Mouse (Mus musculus): ENCODE measurements at regions not wholly inside any gene's neighbourhood (a gene's known extent, or its start where the extent isn't known, plus 50 kb on each side); places are given as distances from the start of the nearest gene placed in this dataset.

DNA sequence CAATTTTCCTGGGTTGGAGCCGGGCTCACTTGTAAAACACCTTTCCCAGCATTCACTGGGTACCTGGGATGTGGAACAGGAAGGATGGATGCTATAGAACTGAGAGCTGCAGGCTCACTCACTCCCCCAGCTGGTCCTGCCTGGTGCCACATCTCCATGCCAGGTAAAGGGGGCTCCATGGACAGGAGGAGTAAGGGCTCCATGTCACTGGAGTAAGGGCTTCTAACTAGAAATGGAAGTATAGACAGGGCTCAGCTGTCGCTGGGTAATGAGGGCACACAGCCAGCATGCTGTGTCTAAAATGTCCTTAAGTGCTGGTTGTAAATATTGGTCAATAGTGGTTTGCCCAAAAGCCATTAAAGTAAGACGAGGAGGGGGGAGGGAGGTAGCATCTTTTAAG is 99.4 kb upstream of the Gpr12 start:
- DNase-seq (ENCODE audit: low read depth) = no peak

DNA sequence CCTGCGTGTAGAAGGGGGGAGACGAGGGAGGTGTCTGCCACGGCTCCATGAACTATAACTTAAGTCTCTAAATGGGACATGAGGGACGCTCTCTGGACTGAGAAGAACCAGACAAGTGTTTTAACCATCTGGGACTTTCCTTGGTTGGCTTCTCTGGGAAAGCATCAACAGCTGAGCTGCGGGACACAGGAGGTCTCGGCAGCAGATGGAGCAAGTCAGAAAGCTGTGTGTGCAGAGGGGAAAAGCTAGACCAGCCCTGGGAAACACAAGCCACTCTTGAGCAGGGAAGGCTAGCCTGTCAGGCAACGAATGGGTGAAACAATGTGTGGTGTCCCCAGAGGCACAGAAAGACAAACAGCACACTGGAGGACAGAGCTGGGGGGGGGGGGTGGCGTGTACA is 98.5 kb upstream of the Gpr12 start:
- DNase-seq (ENCODE audit: low read depth) = no peak

DNA sequence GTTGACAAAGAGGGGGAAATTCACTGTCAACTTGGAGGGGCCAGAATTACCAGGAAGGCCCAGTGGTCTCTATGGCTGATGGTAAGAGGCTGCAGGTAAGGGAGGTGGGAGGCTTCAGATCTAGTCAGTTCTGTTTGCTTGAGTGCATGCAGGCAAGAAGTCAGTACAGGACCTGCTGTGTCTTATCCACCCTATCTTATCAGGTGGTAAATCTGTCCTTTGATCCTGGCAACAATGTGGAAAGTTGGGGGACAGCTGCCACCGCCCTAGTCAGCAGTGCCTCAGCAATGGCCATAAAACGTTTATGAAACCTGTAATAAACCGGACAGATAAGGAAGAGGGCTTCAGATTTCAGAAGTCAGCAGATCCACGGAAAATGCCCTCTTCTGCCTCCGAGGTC is 97.9 kb upstream of the Gpr12 start:
- no peak for DNase-seq (ENCODE audit: low read depth)

DNA sequence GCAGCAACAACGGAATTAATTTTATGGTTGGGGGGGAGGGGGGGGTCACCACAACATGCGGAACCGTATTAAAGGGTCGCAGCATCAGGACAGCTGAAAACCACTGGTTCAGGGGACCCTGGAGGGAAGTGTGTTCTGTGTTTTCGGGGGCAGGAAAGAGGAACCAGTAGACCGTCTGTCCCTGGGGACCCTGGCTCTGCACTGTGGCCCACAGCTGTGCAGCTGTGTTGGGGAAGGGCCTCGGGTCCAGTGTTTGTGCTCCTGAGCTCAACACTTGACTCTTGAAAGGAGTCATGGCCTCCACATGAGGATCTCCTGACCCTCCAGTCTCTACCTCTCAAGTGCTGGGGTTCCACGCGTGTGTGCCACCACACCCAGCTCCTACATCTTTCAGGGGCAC is 96.5 kb upstream of the Gpr12 start:
- no peak for DNase-seq (ENCODE audit: low read depth)

DNA sequence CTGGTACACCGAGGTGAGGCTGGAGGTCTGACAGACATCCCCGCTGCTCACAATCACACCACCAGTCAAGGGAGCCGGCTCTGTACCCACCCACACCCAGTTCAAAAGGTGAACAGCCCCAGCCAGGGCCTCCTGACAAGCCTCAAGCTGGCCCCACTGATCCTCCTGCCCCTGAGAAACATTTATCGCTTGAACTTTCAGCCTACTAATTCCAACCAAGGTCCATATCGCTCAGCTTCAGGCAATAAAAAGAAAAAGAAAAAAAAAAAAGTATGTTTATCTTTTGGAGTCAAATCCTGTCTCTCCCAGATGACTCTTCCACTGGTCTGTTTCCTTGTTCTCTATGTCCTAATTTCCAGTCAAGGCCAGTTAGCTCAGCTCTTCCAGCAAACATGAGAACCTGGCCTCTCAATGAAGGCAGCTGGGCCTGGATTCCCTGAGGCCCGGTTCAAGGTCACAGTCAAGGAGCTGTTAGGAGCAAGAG is 94.2 kb upstream of the Gpr12 start:
- no peak for DNase-seq (ENCODE audit: low read depth)

DNA sequence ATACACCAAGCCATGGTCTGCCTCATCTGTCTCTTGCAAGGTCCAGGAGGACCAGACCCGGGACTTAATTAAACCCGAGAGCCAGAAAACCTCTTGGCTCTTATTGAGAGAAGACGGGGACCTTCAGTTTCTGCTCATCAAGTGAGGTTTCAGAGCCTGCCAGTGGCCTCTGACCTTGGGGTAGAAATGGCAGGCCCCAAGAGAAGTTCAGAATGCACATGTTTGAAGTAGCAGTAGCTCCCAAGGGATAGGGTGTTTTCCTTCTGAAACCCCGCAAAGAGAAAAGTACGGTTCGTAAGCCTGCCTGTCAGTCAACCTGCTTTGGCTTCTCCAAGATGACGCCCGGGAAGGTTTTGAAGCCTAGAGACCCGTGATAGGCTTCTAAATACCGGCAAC is 93.7 kb upstream of the Gpr12 start:
- no peak for DNase-seq (ENCODE audit: low read depth)

DNA sequence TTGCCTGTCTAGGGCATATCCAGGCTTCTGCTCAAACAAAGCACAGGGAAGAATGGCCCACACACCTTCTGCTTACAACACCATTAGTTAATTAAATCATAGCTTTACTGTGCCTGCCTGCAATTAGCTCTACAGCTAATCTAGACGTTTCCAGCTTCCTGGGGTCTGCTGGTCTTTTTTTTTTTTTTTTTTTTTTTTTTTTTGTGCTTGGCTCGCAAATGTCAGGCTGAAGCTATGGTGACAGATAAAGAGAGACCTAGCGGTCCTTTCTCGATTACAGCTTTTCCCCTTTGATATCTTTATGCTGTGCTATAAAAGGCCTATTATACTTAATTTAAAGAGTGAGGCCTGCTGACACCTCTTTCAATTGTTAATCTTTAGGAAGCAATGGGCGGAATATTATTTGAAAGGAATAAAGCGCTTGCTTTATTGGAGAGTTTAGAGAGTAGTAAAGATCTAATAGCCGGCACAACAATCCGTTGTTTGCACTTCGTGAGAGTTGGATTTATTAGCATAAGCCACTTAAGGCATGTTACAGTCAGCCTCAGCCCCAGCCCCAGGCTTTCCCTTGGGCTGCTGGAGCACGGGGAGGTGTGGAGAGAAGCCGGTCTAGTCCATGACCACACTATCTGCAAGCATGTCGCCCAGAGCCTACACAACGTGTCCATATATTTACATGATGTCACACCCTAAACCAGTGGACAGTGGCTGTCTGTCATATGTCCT is 93.2 kb upstream of the Gpr12 start:
- no peak for DNase-seq (ENCODE audit: low read depth)

DNA sequence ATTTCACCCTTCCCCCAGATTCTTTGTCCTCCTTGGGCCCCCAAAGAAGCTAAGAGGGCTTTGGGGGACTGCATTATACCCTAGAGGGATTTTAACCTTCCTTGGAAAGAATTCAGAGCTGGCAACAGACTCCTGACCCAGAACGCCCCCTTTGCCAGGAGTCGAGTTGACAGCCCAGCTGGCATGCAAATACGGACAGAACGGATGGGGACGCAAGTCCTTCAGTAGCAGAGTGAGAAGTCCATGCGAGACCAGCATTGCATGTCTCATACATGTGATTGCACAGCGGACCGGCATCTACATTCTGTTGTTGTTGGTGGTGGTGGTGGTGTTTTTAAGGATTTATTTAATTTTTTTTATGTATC is 92.1 kb upstream of the Gpr12 start:
- no peak for DNase-seq (ENCODE audit: low read depth)

DNA sequence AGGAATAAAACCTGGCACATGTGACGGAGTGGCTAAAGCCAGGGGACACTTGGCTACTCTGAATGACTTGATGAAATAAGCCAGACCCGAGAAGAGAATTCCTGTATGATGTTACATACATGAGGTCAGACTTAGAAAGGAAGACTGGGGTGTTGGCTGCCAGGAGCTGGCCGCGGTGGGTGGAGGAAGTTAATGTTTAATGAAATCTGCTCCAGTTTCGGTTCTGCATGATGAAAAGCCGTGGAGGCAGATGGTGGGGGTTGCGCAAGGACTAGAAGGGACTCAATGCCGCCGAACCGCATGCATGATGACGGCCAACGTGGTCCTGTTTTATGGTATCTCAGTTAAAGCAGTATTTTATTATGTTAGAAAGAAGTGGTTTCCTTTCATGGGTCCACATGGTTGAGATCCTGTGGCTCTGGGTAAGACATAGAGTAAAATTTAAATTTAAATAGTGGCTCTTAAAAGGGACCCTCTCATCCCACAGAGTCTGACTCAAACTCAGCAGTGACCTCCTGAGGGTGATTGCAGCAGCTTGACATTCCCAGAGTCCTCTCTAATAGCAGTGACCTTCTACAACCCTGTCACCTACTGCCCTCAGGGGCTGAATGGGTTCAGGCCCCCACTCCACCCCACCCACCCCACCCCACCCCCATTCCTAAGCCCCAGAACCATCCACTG is 91.6 kb upstream of the Gpr12 start:
- DNase-seq (ENCODE audit: low read depth) = no peak

DNA sequence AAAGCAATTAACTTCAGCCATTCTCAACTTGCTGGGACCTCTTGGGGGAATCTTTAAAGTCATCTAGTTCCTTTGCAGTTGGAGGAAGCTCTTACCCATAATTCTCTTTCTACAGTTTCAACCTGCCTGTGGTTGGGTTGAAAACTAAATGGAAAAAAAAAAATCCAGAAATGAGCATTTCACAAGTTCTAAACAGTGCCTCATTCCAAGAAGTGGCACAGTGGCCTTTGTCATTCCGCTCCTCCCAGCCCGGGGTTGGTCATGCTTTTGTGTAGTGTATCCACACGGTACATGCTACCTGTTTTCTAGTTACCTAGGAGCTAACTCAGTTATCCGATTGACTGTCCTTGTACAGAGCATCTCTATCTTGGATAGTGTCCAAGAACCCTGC is 90.8 kb upstream of the Gpr12 start:
- no peak for DNase-seq (ENCODE audit: low read depth)

DNA sequence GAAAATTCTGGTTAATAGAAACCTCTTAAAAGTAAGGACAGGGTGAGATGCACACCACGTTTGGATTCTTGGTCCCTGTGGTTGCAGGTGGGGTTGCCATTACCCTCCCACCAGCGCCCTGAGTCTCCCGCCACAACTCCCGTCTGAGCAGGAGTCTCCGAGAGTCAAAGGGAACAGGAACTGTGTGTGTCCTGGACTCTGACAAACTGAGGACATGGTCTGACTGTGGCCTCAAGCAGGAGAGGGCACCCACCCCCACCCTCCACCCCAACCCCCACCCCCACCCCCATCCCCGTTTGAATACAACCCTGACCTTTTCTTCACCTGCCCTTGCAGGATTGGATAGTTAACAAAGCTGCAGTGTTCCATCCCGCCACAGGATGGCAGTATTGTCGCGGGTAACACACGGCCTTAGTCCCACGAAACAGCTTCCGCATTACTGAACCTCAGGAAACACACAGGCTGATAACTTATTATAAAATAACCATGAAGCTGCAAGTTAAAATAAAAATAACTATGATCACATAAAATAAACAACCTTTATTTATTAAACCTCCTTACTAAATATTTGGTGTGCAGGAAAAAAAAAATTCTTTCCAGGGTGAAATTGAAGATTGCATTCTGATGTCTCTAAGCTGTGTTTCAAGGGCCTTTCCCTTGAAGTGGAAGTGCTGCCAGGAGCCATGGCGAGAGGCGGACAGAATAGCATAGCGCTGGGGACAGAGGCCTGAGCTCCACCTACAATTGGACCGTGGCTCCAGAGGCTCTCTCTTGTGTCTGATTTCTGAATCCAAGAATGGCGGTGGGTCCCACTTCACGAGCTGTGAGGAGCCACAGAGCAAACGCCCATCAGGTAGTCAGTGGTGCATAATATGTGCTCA is 90.2 kb upstream of the Gpr12 start:
- peak; percentile 66 for DNase-seq (ENCODE audit: low read depth)

DNA sequence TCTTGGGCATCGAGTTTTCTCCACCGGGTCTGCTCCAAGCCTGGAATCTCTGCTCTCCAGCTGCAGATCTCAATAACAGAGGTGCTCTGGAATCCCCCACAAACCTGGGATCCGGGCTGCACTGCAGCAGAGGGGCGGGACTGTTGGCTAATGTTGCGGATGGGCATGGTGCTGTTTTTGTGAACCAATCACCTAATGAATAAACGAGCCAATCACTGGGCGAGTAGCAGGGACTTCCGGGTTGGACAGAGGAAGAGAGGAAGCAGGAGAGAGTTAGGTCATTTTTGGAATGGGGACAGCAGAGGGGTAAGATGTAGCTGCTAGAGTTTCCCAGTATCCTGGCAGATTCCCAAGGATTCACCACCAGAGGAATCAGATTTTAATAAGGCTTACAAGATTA is 76.7 kb upstream of the Gpr12 start:
- DNase-seq (ENCODE audit: low read depth) = no peak

DNA sequence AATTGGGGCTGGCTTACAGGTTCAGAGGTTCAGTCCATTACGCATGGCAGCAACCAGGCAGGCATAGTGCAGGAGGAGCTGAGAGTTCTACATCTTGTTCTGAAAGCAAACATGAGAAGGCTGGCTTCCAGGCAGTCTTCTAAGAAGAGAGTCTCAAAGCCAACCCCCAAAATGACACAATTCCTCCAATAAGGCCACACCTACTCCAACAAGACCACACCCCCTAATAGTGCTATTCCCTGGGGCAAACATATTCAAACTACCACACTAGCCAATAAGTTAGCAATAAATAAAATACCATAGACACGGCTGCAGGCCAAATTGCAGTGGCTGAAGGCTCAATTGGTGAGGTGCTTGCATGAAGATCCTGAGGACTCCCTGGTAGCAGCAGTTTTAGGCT is 72.2 kb upstream of the Gpr12 start:
- no peak for DNase-seq (ENCODE audit: low read depth)

DNA sequence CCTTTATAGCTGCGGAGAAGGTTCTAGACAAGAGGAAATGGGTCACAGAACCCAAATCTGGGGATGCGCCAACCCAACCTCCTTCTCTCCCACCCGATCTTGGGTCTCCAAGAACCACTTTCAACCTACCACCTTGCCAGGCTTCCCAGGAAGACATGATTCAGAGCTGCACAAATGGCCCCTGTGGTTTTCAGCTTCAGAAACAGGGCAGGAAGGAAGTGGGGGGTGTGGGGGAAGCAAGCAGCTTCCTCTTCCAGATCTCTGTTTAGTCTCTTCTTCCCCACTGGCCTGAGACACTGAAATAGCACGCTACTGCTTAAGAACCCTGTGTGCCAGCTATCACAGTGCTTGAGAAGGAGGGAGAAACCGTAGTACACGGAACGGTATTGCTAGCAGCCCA is 70.4 kb upstream of the Gpr12 start:
- no peak for DNase-seq (ENCODE audit: low read depth)

DNA sequence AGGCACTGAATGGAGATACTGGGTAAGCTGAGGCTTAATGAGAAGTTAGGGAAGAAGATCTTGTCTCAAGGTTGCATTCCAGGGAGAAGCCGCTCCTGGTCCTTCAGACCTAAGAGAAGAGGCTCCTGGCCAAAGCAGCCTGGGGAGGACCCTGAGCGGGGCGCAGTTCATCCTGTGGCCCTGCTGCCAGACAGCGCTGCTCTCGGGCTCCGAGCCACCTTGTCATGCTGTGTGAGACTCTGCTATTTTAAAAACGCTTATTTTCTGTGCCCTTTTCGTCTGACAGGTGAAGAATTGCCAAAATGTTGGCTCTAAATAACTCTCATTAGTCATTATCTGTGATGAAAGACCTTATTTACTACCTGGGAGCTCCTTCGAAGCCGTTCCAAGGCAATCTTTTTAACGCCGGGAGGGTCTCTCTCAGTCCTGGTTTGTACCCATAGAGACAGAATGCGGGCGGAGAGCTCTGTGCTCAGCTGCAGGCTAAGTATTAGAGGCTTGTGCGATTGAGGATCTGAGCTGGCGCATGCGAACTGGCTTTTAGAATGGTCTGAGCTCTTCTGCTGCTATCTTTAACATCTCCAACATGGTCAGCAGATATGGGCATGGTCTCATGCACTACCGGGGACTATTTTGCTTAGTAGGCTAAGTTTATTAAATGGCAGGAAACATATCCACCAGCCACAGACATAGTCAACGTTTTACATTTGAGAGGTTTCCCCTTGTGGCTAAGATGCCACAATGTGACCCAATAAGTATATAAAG is 68.8 kb upstream of the Gpr12 start:
- no peak for DNase-seq (ENCODE audit: low read depth)

DNA sequence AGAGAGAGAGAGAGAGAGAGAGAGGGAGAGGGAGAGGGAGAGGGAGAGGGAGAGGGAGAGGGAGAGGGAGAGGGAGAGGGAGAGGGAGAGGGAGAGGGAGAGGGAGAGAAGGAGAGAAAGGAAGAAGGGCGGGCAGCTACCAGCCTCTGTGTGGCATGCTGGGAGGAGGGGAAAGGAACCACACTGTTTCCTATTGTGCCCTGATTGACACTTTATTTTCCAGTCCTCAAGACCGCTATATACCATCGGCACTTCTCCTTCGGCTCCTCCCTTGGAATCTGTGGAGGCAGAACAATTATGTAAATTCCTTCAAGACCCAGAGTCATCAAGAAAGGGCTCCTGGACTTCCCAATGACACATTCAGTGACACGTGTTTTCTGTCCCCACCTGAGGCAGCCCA is 67.8 kb upstream of the Gpr12 start:
- DNase-seq (ENCODE audit: low read depth) = no peak

DNA sequence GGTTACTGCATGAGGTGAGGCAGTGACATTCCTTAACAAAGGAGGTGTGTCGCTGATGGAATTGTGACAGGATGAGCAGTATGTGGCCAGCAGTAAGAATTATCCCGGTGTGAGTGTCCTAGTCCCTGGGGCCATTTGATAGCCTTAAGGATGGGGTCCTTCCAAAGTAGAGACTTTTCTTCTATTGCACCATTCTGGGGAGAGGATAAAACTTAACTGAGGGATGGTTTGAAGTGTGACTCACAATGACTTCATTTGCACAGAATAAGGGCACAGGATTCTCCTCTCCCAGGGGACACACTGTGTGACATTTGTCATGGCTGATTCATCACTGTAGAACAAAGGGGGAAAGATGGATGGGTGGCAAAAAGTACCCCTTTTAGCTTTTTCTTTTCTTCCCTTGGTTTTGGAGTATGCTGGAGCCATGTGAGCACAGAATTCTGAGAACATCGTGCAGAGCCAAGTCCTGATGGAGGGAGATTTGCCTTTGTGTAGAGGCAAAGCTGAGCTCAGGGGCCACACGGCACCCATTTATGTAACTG is 63.6 kb upstream of the Gpr12 start:
- DNase-seq (ENCODE audit: low read depth) = no peak

DNA sequence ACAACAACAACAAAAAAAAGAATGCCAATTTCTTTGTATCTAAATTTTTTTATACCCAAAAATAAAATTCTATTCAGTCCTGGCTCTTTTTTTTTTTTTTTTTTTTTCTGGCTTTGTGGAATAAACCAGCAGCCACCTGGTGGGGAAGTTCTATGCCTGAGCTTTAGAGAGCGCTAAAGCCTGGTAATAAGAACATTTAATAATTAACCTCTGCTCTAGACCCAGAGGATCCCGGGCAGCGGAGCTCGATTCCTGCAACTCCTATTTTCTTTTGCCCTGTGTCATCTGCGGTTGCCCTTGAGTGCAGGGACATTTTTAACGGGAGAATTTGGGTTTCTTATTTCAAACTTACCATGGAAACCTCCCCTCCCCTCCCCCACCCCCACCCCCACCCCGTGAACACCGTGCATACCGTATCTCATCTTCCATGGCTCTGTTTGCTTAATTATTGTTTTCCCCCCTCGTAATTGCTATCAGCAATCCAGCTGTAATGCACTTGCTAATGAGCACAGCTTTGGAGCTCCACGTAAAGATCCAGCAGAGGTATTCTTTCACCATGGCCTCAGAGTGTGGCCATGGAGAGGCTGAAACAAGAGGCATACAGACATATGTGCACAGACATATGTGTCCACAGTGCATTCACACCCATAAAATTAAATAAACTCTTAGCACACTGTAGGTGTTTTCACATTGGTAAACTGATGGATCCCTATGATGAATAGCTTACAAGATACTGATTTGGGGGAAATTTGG is 62.8 kb upstream of the Gpr12 start:
- no peak for DNase-seq (ENCODE audit: low read depth)

DNA sequence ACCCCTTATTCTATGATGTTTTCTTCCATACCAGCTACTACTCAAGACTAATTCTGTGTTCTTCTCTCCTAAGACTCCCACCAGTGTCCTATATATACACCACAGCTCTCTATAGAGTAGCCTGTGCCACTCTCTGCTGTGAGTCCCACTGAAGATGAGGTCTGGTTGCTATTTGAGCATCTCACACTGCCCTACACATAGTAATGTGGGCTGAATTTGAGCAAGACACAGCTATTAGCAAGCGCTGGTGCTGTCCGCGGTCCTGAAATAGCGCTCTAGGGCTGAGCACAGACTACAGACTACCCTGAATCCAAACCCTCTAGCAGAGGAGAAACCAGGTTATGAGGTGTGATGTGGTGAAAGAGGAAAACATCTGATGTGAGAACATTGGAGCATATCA is 59.5 kb upstream of the Gpr12 start:
- DNase-seq (ENCODE audit: low read depth) = peak; percentile 46

DNA sequence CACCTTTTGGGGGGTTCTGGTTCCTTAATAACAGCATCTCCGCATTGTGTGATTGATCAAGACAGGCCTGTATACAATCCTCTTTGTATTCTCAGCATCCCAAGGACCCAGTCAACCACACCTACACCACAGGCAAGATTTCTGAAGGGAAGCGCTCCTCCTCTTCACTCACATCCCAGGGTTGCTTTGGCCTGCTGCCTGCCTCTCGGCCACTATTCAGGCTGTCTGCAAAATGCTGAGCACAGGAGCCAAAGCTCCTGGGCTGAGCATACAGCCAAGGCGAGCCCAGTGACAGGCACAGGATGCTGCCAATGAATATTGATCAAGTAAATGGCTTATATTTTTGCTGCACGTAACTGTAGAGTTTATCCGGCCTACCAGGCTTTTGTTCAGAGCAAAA is 56.9 kb upstream of the Gpr12 start:
- no peak for DNase-seq (ENCODE audit: low read depth)

DNA sequence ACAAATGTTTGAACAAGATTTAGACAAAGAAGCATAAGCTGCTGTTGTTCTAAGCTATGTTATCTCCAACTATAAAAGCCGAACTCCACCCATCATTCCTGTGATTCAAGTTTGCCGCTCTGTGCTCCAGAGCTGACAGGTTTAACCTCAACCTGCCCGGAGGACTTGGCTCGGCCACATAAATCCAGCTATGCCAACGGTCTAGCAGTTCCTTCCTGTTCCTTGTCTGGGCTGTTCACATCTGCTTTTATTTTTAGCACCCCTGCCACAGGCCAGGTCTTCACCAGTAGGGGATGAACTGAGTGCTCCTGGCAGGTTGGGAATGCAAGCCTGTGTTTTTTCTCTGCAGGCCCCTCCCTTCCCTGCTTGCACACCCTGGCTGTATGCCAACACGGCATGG is 51.8 kb upstream of the Gpr12 start:
- no peak for DNase-seq (ENCODE audit: low read depth)

Measured in c-Kit-positive CD71-positive TER-119-negative erythroid progenitor cells, embryonic 14.5 days (primary cell).